Mouse (Mus musculus) ES-Bruce4 (cell line): ENCODE measurements around the gene Slc35f6.

Experiments used
- CTCF ChIP-seq: IDR thresholded peaks from one replicate; pipeline ENCODE4 v1.8.1; 2011; ENCODE audit warnings: low read depth, low read length
- EP300 ChIP-seq: IDR thresholded peaks from 2 replicates; pipeline ENCODE4 v1.6.1; 2011; ENCODE audit warnings: low read depth, low read length; ENCODE audit not compliant: insufficient read depth
- POLR2A ChIP-seq: IDR thresholded peaks from one replicate; pipeline ENCODE4 v1.8.1; 2011; ENCODE audit warnings: low read length; ENCODE audit not compliant: insufficient read depth

DNA sequence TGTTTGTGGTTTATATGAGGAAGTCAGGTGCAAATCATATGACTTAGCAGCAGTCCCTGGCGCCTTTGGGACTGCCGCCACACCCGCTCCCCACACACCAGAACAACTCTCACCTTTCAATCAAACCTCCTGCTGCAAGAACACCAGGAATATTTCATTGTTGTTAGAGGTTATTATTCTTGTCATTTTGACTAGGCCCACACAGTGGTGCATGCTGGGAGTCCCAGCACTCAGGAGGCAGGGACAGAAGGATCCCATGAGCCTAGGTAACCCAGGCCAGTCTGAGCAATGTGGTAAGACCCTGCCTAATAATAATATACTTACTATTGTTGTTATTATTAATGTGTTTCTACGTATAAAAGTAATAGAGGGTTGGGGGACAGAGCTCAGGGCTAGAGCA lies 35.2 kb upstream of the Slc35f6 start:
- TF ChIP-seq CTCF, result no peak
- no peak for TF ChIP-seq POLR2A
- no peak for TF ChIP-seq EP300
